Mouse (Mus musculus) limb, embryonic 14.5 days (tissue): ENCODE results near the gene Ncln. TPM values are rescaled to one million over a fixed set of nuclear protein-coding genes. Genes with fewer than 3 reads are reported as not detected.

Source experiments
- ATAC-seq: fragments of 200-750 bp; cut with Nextera tagmentation; 2 replicates; pipeline ENCODE4 v1.8.0; 2017; ENCODE audit warnings: low read depth, moderate number of reproducible peaks, moderate TSS enrichment; ENCODE audit not compliant: low FRiP score
- DNase-seq: peaks from one replicate; pipeline ENCODE4 v3.0.0-alpha.2; 2015; ENCODE audit warnings: low spot score
- H3K27ac ChIP-seq: fragments of 300-500 bp; sonication (generic); replicated peaks from 2 replicates; pipeline ENCODE4 v1.5.1; 2014; ENCODE audit warnings: low read depth, mild to moderate bottlenecking, low read length, moderate library complexity, mixed read lengths
- H3K27me3 ChIP-seq: fragments of 300-500 bp; sonication (generic); 2 replicates; pipeline ENCODE4 v1.6.1; 2014; ENCODE audit warnings: low read length, mixed read lengths; ENCODE audit not compliant: control insufficient read depth, insufficient read depth
- H3K36me3 ChIP-seq: fragments of 300-500 bp; sonication (generic); 2 replicates; pipeline ENCODE4 v1.6.1; 2014; ENCODE audit warnings: mild to moderate bottlenecking, low read length, moderate library complexity, mixed read lengths; ENCODE audit not compliant: control insufficient read depth, insufficient read depth
- H3K4me1 ChIP-seq: fragments of 300-500 bp; sonication (generic); 2 replicates; pipeline ENCODE4 v1.6.1; 2014; ENCODE audit warnings: antibody characterized with exemption, low read length, mixed read lengths; ENCODE audit not compliant: control insufficient read depth, insufficient read depth
- H3K4me2 ChIP-seq: fragments of 300-500 bp; sonication (generic); replicated peaks from 2 replicates; pipeline ENCODE4 v1.6.1; 2014; ENCODE audit warnings: low read depth, mild to moderate bottlenecking, low read length, moderate library complexity; ENCODE audit not compliant: severe bottlenecking
- H3K4me3 ChIP-seq: fragments of 300-500 bp; sonication (generic); replicated peaks from 2 replicates; pipeline ENCODE4 v1.5.1; 2014; ENCODE audit warnings: low read length
- H3K9ac ChIP-seq: fragments of 300-500 bp; sonication (generic); 2 replicates; pipeline ENCODE4 v1.6.1; 2014; ENCODE audit warnings: mild to moderate bottlenecking, low read depth, low read length, moderate library complexity; ENCODE audit not compliant: severe bottlenecking
- H3K9me3 ChIP-seq: fragments of 300-500 bp; sonication (generic); 2 replicates; pipeline ENCODE4 v1.6.1; 2016; ENCODE audit warnings: low read length; ENCODE audit not compliant: control insufficient read depth
- POLR2A ChIP-seq: fragments of 200-500 bp; IDR thresholded peaks from 2 replicates; pipeline ENCODE4 v1.8.0; 2012; ENCODE audit warnings: inconsistent platforms, mild to moderate bottlenecking, moderate library complexity, borderline replicate concordance; ENCODE audit not compliant: insufficient read depth, insufficient read length; ENCODE audit errors: extremely low read depth
- WGBS: fragments of 180-500 bp; shearing (Covaris S2); extraction: QIAGEN DNeasy Blood & Tissue Kit; methylation state at CpG from one replicate; pipeline ENCODE4 v1.1.7; 2014; 5-methylcytosine and 5-hydroxymethylcytosine counted together
- polyA plus RNA-seq, 2 experiments: library from polyadenylated mRNA; depleted of rRNA in 1 of 2; stranded (reverse) in 1 of 2; unstranded in 1 of 2; fragments of >200 nt; fragmentation: Nextera tagmentation in 1 of 2; extraction: Ambion mirVana in 1 of 2; gene quantifications; 2 replicates each; pipeline versions ENCODE4 v1.2.1 to v1.2.3; 2012 to 2014

The Ncln gene
- polyA plus RNA-seq, 2 experiments: 76.4 to 218 TPM

DNA sequence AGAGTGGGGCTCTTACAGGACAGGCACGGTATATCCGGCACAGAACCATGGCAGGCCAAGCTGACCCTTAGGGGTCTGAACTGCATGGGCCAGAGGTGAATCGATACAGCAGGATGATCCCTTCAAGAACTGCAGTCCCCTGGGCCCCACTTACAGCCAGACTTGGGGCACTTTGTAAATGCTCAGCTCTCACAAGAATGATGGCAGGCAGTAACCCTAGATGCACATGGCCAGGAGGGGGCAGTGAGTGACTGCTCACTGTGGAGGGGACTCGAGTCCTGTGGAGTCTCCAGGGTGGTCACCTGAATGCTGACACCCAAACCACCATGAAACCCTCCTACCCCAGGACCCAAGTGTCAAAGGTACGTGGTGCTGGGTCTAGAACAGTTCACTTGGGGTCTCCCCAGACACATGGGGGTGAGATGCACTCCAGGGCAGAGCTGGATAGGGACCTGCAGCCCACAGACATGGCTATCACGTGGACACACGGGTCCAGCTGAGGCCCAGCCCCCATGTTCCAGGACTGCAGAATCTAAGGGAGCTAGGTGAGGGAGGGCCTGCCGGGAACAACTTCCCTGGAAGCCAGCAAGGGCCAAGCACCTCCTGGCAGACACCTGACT lies 2.5 kb downstream of the Ncln start:
- H3K9me3 ChIP-seq: no peaks in the 10 kb centered on the region
- no peak for ATAC-seq
- no peak for TF ChIP-seq POLR2A
- WGBS: 78% methylated on average over 8 of the region's 8 CpGs
- H3K36me3 ChIP-seq: peaks cover 47% of the 10 kb centered on the region
- no peak overlapping the region for H3K27ac ChIP-seq
- no peak for DNase-seq
- peaks cover 12% of the 10 kb centered on the region for H3K4me1 ChIP-seq
- no peak overlapping the region for H3K4me2 ChIP-seq
- no peak overlapping the region for H3K9ac ChIP-seq
- H3K27me3 ChIP-seq: no peaks in the 10 kb centered on the region
- H3K4me3 ChIP-seq: no peak overlapping the region

DNA sequence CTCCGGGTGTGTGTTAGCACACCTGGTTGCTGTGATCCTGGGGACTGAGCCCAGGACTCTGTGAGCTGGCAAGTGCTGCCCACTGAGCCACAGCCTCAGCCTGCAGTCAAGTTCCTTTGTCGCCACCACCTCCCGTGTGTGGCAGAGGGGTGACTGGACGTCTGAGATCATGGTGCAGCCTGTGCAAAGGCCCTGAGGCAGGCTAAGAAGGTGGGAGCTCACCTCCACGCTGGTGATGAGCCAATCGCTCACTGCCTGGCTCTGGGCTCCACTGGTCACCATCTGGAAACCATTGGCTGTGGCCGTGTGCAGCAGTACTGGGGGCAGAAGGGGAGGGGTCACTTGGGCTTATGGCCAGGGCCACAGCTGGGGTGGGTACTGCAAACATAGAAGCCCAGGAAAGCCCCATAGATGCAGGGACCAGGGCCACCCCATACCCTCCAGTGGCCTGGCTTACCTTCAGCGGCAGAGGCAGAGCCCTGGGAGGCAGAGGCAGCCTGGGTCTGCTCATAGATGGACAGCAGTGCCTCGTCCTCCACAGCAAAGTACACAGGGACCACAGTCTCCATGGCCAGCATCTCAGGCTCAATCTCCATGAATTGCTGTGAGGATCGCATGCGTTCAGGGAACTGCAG lies 3.5 kb downstream of the Ncln start:
- DNase-seq: no peak
- TF ChIP-seq POLR2A: no peak
- WGBS: 80% methylated on average over 11 of the region's 11 CpGs

DNA sequence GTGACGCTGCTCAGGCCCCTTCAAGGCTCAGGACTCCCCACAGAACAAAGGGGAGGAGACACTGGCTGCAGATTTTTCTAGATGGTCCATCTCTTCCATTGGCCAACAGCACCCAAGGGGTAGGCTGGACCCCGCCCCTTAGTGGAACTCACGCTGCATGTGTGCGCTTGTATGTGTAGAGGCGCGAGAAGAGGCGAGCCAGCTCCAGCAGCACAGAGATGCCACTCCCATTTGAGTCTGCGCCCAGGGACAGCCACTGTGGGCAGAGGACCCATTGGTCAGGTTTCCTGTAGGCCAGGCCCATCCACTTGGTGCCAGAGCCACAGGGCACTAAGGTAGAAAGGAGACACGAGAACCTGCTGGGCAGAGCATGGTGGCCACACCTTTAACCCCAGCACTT lies 5.2 kb downstream of the Ncln start:
- Histone ChIP-seq H3K4me1 (peaks cover 12% of the 10 kb centered on the region), H3K4me3 (no peak overlapping the region), H3K27me3 (no peaks in the 10 kb centered on the region), H3K36me3 (peaks cover 71% of the 10 kb centered on the region), H3K27ac (no peak overlapping the region), H3K9me3 (no peaks in the 10 kb centered on the region), H3K9ac (no peak overlapping the region), H3K4me2 (no peak overlapping the region)
- DNase-seq: no peak
- no peak for ATAC-seq
- no peak for TF ChIP-seq POLR2A
- 92% methylated on average over 9 of the region's 9 CpGs for WGBS

More for the DNA sequence above, 3.5 kb downstream of the Ncln start:
- Histone ChIP-seq H3K9me3 (no peaks in the 10 kb centered on the region), H3K4me2 (no peak overlapping the region), H3K27me3 (no peaks in the 10 kb centered on the region), H3K4me3 (no peak overlapping the region), H3K4me1 (peaks cover 12% of the 10 kb centered on the region), H3K36me3 (peaks cover 56% of the 10 kb centered on the region), H3K27ac (no peak overlapping the region), H3K9ac (no peak overlapping the region)
- ATAC-seq: no peak

DNA sequence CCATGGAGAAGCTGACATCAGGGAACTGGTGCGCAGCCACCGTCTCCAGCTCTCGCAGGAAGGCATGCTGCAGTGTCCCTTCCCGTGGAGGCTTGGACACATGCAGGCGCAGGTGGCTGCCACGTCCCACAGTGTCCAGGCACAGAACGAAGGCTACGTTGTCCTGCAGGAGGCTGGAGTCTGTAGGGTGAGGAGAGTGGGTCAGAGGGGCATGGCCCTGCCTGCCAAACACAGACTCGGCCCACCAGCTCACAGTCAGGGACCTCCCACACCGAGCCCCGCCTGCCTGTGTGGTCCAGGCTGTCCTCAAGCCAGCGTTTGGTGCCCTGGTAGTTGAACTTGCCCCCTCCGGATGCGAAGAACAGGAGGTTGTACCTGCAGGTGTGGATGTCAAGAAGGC lies 6.3 kb downstream of the Ncln start:
- WGBS: 79% methylated on average over 14 of the region's 14 CpGs
- Histone ChIP-seq H3K4me2 (no peak overlapping the region), H3K36me3 (peaks cover 71% of the 10 kb centered on the region), H3K27ac (no peak overlapping the region), H3K9ac (no peak overlapping the region), H3K9me3 (no peaks in the 10 kb centered on the region), H3K4me3 (no peak overlapping the region), H3K4me1 (peaks cover 5% of the 10 kb centered on the region), H3K27me3 (no peaks in the 10 kb centered on the region)
- no peak for TF ChIP-seq POLR2A
- ATAC-seq (no peak), DNase-seq (no peak)

DNA sequence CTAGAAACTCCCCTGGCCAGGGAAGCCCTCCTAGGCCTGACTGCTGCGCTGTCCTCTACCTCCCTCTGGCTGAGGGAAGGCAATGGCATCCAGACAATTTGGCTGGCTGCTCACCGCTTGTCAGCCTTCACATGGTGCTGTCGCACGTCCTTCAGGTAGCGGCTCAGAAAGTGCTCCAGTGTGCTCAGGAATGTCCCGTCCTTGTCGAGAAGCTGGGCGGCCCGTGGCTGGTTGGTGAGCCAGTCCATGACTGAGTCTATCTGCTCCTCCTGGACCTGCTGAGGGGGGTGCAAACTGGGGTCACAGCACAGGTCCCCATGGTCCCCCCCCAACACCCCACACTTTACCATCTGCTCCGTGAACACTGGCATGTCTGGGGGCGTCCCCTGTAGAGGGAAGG lies 8.1 kb downstream of the Ncln start:
- Histone ChIP-seq H3K27me3 (no peaks in the 10 kb centered on the region), H3K4me2 (no peak overlapping the region), H3K36me3 (peaks cover 68% of the 10 kb centered on the region), H3K9me3 (no peaks in the 10 kb centered on the region), H3K4me3 (no peak overlapping the region), H3K27ac (no peak overlapping the region), H3K4me1 (no peaks in the 10 kb centered on the region), H3K9ac (no peak overlapping the region)
- WGBS: 93% methylated on average over 11 of the region's 11 CpGs
- ATAC-seq: no peak
- no peak for TF ChIP-seq POLR2A
- DNase-seq: no peak
